Mouse (Mus musculus) cortical plate, adult 2 months (tissue): ENCODE results near the gene Upp1.

ENCODE experiments used
- CTCF ChIP-seq: fragments of 200-500 bp; IDR thresholded peaks from 2 replicates; pipeline ENCODE4 v1.5.1; 2011; ENCODE audit warnings: mild to moderate bottlenecking, control low read depth, low read length; ENCODE audit not compliant: insufficient read depth; ENCODE audit errors: extremely low read depth
- POLR2A ChIP-seq: fragments of 200-500 bp; IDR thresholded peaks from 2 replicates; pipeline ENCODE4 v1.6.1; 2011; ENCODE audit warnings: mild to moderate bottlenecking, low read length, control low read depth; ENCODE audit not compliant: insufficient read depth; ENCODE audit errors: extremely low read depth

GRCm38 (mm10) chr11:9126373-9127107 lies 8.6 kb downstream of the Upp1 start:
- TF ChIP-seq CTCF (peak; percentile 21; the same call in 1 of the 2 replicates), POLR2A (no peak)
